Mouse (Mus musculus) embryonic facial prominence, embryonic 15.5 days (tissue): Measurements from ENCODE around the gene Map3k11. TPM values are rescaled to one million over a fixed set of nuclear protein-coding genes. Genes with fewer than 3 reads are reported as not detected.

Experiments
- ATAC-seq: fragments of 200-750 bp; cut with Nextera tagmentation; 2 replicates; pipeline ENCODE4 v1.8.0; 2017; ENCODE audit warnings: low read depth, moderate TSS enrichment; ENCODE audit not compliant: insufficient number of reproducible peaks, low FRiP score, low TSS enrichment
- H3K27ac ChIP-seq: fragments of 300-500 bp; sonication (generic); replicated peaks from 2 replicates; pipeline ENCODE4 v1.5.1; 2015; ENCODE audit warnings: mild to moderate bottlenecking, inconsistent platforms
- H3K27me3 ChIP-seq: fragments of 300-500 bp; sonication (generic); 2 replicates; pipeline ENCODE4 v1.6.1; 2015; ENCODE audit warnings: inconsistent platforms
- H3K36me3 ChIP-seq: fragments of 300-500 bp; sonication (generic); 2 replicates; pipeline ENCODE4 v1.6.1; 2015; ENCODE audit warnings: mild to moderate bottlenecking, inconsistent platforms
- H3K4me1 ChIP-seq: fragments of 300-500 bp; sonication (generic); 2 replicates; pipeline ENCODE4 v1.6.1; 2015; ENCODE audit warnings: inconsistent platforms
- H3K4me2 ChIP-seq: fragments of 300-500 bp; sonication (generic); replicated peaks from 2 replicates; pipeline ENCODE4 v1.6.1; 2015; ENCODE audit warnings: mild to moderate bottlenecking, inconsistent platforms
- H3K4me3 ChIP-seq: fragments of 300-500 bp; sonication (generic); replicated peaks from 2 replicates; pipeline ENCODE4 v1.5.1; 2015; ENCODE audit warnings: mild to moderate bottlenecking, inconsistent platforms
- H3K9ac ChIP-seq: fragments of 300-500 bp; sonication (generic); 2 replicates; pipeline ENCODE4 v1.6.1; 2015; ENCODE audit warnings: inconsistent platforms
- H3K9me3 ChIP-seq: fragments of 300-500 bp; sonication (generic); replicated peaks from 2 replicates; pipeline ENCODE4 v1.6.1; 2016; ENCODE audit warnings: inconsistent platforms
- WGBS: fragments of 180-500 bp; shearing (Covaris S2); methylation state at CpG from one replicate; pipeline ENCODE4 v1.1.7; 2015; 5-methylcytosine and 5-hydroxymethylcytosine counted together
- polyA plus RNA-seq: library from polyadenylated mRNA; unstranded; fragments of >200 nt; fragmentation: Nextera tagmentation; extraction: Ambion mirVana; gene quantifications from 2 replicates; pipeline ENCODE4 v1.2.1, GENCODE M21; 2015

Gene Map3k11
- polyA plus RNA-seq = 27.1 and 30.0 TPM in 2 replicates

DNA sequence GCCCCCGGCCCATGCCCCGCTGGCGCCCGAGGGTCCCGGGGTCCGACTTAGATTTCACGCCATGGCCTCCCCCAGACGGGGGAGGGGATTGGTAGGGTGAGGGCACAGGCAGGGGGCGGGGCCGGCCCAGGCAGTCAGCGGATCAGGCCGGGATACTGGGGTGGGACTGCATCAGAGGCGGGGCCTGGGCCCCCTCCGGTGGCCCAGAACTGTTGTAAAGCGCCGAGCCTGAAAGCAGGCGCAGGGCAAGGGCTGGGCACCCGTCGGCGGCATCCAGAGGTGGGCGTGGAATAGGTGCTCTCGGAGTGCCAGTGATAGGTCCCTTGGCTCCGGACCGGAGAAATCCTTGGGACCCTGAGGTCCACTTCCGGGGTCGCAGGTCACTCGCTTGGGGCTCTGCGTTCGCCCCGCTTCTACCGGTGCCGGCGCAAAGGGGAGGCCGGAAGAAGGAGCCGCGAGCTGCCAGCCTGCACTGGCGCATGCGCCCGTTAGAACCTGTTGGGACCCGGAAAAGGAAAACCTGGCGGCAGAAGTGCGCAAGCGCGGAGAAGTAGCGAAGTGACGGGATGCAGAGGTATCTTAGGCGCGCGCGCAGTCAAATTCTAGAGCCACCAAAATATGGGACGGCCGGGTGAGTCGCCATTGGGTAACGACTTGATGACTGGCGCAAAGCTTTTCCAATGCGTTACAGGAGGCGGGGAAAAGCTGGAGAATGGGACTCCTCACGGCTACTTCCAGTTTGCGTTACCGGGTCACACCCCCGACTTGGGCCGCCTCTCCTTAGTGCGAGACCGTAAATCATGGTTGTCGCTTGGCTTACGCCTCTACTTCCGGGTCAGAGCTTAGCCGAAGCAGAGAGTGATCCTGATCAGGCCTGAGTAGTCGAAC is at the start of gene Map3k11, which contains the start of gene Pcnx3:
TSS of gene Map3k11 (plus strand) at position 543 of the 888 bp plus-strand sequence.
TSS of gene Pcnx3 (minus strand) at position 709 of the 888 bp plus-strand sequence.
- H3K36me3 ChIP-seq = peaks cover 43% of the 10 kb centered on the region
- peak within 1 kb of the TSS; percentile 80 for H3K9ac ChIP-seq
- no peaks in the 10 kb centered on the region for H3K9me3 ChIP-seq
- H3K27ac ChIP-seq = peak within 1 kb of the TSS; percentile 97
- peak; percentile 94 for ATAC-seq
- peak within 1 kb of the TSS; percentile 94 for H3K4me2 ChIP-seq
- H3K4me1 ChIP-seq = peaks cover 45% of the 10 kb centered on the region
- WGBS = under 1% methylated on average over 69 of the region's 69 CpGs
- peak within 1 kb of the TSS; percentile 75 for H3K4me3 ChIP-seq
- no peaks in the 10 kb centered on the region for H3K27me3 ChIP-seq

DNA sequence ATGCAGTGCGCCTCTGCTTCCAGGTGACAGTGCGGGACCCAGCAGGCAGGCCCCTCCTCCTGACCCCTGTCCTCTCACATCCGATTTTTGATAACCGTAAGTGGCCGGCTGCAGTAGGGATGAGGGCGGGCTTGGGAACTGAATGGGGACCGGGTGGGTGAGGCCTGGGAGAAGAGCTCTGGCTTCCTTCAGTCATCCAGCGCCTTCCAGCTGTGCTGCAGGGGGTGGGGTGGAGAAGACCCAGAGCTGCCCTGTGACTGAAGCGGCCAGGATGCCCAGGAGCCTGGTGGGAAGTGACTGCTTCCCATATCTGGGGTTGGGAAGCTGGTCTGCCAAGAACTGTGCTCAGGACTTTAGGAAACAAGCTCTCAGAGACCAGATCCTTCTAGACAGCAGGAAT is 48.2 kb upstream of the Map3k11 start:
- Histone ChIP-seq H3K9me3 (no peaks in the 10 kb centered on the region), H3K36me3 (peaks cover 65% of the 10 kb centered on the region), H3K27me3 (no peaks in the 10 kb centered on the region), H3K4me2 (no peak overlapping the region), H3K4me3 (no peak overlapping the region), H3K9ac (no peak overlapping the region), H3K4me1 (peaks cover 19% of the 10 kb centered on the region), H3K27ac (no peak overlapping the region)
- 79% methylated on average over 9 of the region's 9 CpGs for WGBS
- ATAC-seq = no peak

DNA sequence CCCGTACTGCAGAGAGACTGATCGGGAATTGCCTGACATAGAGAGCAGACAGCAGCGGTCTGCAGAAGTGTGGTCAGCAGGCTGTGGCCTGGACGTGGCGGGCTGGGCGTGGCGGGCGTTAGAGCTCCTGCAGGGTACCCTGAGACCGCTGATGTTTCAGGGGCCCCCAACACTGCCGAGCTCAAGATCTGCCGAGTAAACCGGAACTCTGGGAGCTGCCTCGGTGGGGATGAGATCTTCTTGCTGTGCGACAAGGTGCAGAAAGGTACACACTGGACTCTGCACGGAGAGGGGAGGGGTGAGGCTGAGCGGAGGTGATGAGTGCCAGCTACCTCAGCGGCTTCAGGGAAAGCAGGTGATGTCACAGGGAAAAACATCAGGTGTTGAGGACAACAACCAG is 47.5 kb upstream of the Map3k11 start:
- Histone ChIP-seq H3K4me1 (peaks cover 19% of the 10 kb centered on the region), H3K36me3 (peaks cover 72% of the 10 kb centered on the region), H3K9me3 (no peaks in the 10 kb centered on the region), H3K27ac (no peak overlapping the region), H3K27me3 (no peaks in the 10 kb centered on the region), H3K4me3 (no peak overlapping the region), H3K4me2 (no peak overlapping the region), H3K9ac (no peak overlapping the region)
- WGBS = 92% methylated on average over 17 of the region's 17 CpGs
- ATAC-seq = no peak

DNA sequence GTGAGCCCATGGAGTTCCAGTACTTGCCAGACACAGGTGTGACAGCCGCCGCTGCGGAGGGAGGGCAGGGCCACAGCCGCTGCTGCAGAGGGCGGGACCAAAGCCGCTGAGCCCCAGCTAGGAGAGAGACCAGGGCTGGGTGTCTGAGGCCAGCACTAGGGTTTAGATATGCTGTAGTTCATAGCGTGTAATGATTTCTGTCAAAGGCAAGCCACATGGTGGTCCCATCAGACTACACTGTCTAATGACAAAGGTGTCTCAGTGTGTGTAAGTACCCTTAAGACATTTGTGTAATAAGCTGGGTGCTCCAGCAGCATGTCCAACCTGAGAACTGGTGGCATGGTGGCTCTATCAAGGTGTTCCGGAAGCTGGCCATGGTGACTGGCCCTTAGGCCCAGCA is 46.9 kb upstream of the Map3k11 start:
- no peak overlapping the region for H3K4me2 ChIP-seq
- H3K36me3 ChIP-seq = peaks cover 78% of the 10 kb centered on the region
- no peaks in the 10 kb centered on the region for H3K9me3 ChIP-seq
- H3K4me1 ChIP-seq = peaks cover 15% of the 10 kb centered on the region
- 90% methylated on average over 8 of the region's 8 CpGs for WGBS
- ATAC-seq = no peak
- H3K4me3 ChIP-seq = no peak overlapping the region
- H3K9ac ChIP-seq = no peak overlapping the region
- no peak overlapping the region for H3K27ac ChIP-seq
- H3K27me3 ChIP-seq = no peaks in the 10 kb centered on the region

DNA sequence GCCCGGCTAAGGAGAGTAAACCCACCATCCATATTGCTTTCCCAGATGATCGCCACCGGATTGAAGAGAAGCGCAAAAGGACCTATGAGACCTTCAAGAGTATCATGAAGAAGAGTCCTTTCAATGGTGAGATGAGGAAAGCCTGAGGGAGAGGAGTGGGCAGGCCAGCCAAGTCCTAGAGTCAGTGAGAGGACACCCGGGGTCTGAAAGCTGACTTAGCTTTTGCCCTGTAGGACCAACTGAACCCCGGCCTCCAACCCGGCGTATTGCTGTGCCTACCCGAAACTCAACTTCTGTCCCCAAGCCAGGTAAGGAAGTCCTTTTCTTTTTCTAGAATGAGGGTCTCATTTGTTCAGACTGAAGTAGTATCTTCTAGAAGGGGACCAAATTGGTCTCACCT is 43.3 kb upstream of the Map3k11 start:
- H3K27ac ChIP-seq = no peak overlapping the region
- peaks cover 16% of the 10 kb centered on the region for H3K4me1 ChIP-seq
- H3K4me2 ChIP-seq = no peak overlapping the region
- H3K9ac ChIP-seq = no peak overlapping the region
- WGBS = 92% methylated on average over 9 of the region's 9 CpGs
- H3K4me3 ChIP-seq = no peak overlapping the region
- H3K36me3 ChIP-seq = peaks cover 75% of the 10 kb centered on the region
- H3K27me3 ChIP-seq = no peaks in the 10 kb centered on the region
- ATAC-seq = no peak
- H3K9me3 ChIP-seq = no peaks in the 10 kb centered on the region

DNA sequence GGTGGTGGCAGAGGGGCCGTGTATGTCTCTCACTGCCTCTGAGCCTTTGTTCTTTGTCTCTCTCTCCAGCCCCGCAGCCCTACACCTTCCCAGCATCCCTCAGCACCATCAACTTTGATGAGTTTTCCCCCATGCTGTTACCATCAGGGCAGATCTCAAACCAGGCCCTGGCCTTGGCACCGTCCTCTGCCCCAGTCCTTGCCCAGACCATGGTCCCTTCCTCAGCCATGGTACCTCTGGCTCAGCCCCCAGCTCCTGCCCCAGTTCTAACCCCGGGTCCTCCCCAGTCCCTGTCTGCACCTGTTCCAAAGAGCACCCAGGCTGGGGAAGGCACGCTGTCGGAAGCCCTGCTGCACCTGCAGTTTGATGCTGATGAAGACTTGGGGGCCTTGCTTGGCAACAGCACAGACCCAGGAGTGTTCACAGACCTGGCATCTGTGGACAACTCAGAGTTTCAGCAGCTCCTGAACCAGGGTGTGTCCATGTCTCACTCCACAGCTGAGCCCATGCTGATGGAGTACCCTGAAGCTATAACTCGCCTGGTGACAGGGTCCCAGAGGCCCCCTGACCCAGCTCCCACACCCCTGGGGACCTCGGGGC is 41.7 kb upstream of the Map3k11 start:
- no peak overlapping the region for H3K27ac ChIP-seq
- no peak overlapping the region for H3K4me2 ChIP-seq
- 91% methylated on average over 8 of the region's 8 CpGs for WGBS
- H3K27me3 ChIP-seq = no peaks in the 10 kb centered on the region
- ATAC-seq = no peak
- H3K36me3 ChIP-seq = peaks cover 72% of the 10 kb centered on the region
- no peak overlapping the region for H3K9ac ChIP-seq
- H3K4me3 ChIP-seq = no peak overlapping the region
- peaks cover 16% of the 10 kb centered on the region for H3K4me1 ChIP-seq
- no peaks in the 10 kb centered on the region for H3K9me3 ChIP-seq

DNA sequence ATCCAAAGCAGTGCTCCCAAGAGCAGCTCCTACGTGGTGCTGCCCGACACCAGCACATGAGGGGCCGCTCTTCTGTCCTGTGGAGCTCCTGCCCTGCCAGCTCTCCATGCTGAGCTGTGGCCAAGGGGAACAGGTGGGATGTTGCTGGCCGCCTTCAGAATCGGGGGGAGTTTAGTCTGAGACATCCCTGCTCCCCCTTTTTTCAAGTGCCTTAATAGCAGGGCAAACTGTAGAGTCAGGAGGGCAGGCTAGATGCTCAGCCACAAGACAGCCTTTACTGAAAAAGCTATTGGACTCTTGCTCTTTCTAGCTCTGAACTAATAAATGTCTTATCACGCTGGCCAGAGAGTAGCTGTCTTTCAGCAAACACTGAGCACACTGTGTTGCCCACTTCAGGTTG is 40.8 kb upstream of the Map3k11 start:
- 95% methylated on average over 6 of the region's 6 CpGs for WGBS
- H3K9ac ChIP-seq = no peak overlapping the region
- 0 out of 2 replicates have a peak overlapping the region, but pooled peaks have one; percentile 79 for H3K27ac ChIP-seq

DNA sequence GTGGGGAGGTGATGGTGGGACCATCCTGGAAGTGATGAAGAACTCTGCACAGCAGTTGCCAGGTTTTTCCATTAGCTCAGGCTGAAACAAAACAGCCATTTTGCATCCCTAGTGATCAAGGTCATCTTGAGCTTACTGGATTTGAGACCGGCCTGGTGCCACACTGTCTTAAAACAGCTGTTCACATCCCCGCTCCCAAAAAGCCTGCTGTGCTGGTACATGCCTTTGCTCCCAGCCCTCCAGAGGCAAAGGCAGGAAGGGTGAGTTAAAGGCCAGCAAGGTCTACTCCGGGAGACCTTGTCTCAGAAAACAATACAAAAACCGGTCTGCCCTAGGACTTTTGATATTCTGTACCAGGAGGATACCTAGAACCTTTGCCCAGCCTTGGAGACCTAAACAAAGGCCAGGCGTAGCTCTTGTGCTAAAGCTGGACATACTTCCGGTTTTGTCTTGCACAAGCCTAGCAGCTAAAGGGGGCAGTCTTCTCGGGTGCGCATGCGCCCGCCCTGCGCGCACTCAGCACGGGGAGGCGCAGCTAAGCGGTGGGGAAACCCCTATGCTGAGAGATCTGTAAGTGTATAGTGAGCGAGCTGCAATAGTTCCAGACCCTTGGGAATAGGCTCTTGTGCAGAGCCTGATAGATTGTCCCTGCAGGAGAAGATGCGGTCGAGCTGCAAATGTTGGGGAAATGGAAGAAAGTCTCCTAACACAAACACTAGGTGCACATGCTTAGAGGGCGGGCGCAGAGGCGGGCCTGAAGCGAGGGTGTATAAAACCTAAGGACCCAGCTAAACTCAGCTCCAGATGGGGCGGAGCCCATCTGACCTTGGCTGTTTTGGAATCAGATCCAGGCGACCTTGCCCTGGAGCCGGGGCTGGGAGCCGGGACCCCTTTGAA is 39.9 kb upstream of the Map3k11 start:
- Histone ChIP-seq H3K4me2 (peak overlapping the region; percentile 58), H3K9ac (0 out of 2 replicates have a peak overlapping the region, but pooled peaks have one; percentile 1), H3K4me3 (peak overlapping the region; percentile 31), H3K27me3 (0 out of 2 replicates have a peak, but pooled peaks cover 2% of the 10 kb centered on the region), H3K4me1 (peaks cover 16% of the 10 kb centered on the region), H3K27ac (peak overlapping the region; percentile 79), H3K36me3 (peaks cover 66% of the 10 kb centered on the region), H3K9me3 (no peaks in the 10 kb centered on the region)
- peak; percentile 82 for ATAC-seq
- 6% methylated on average over 26 of the region's 26 CpGs for WGBS

More for the DNA sequence above, 40.8 kb upstream of the Map3k11 start:
- Histone ChIP-seq H3K9me3 (no peaks in the 10 kb centered on the region), H3K4me2 (no peak overlapping the region), H3K36me3 (peaks cover 70% of the 10 kb centered on the region), H3K4me1 (peaks cover 16% of the 10 kb centered on the region), H3K4me3 (no peak overlapping the region), H3K27me3 (0 out of 2 replicates have a peak, but pooled peaks cover 2% of the 10 kb centered on the region)
- ATAC-seq = no peak

DNA sequence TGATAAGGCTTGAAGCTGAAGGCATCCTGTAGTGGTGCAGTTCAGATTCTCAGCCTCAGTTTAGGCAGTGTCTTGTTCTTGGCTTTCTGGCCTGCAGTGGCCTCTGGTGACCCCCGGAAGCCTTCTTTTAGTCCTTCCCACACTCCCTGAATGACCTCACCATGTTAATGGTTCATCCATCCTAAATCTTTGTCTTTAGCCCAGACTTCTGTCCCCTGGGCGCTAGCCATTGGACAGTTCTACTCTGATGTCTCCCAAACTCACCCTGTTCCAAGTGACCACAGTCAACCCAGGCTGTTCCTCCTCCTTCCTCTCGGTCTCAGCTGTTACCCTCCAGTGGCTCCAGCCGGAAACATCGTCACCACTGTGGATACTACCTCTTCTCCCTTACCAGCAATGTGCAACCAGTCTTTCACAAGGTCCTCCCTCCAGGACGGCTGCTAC is 39.2 kb upstream of the Map3k11 start:
- Histone ChIP-seq H3K9ac (0 out of 2 replicates have a peak overlapping the region, but pooled peaks have one; percentile 1), H3K27me3 (peaks cover 6% of the 10 kb centered on the region; the same call in 1 of the 2 replicates), H3K4me1 (peaks cover 22% of the 10 kb centered on the region), H3K36me3 (peaks cover 59% of the 10 kb centered on the region), H3K27ac (peak overlapping the region; percentile 79), H3K4me3 (peak overlapping the region; percentile 31), H3K9me3 (no peaks in the 10 kb centered on the region), H3K4me2 (peak overlapping the region; percentile 58)
- 61% methylated on average over 6 of the region's 6 CpGs for WGBS
- ATAC-seq = no peak

DNA sequence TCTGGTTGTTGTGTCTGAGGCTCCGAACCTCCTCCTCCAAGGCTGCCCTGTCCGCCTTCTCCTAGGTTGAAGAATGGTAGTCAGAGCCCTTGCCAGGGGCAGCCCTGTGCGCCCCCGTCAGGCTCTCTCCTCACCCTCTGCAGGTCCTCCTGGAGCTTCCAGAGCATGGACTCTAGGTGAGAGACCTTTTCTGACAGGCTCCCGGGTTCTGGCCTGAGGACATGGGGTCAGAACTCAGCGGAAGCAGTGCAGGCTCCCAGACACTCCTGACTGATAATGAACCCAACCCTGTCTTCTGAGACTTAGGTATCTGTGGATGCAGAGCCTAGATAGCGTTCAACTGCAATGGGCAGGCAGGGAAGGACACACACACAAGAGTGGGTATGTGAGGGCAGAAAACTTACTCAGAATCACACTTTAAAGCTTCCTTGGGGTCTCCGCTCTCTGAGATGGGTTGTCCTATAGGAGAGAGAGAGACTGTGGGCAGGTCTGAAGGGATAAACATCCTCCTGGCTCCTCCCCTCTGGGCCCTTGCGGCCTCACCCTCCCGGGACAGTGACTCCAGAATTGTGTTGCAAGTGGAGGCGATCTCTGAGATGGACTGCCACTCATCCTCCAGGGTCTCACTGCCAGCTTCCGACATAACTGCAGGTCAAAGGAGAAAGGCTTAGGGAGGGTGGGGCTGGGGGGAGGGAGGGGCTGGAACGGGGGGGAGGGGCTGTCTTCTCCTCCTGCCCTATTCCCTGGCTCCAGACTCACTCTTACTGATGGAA is 36.9 kb upstream of the Map3k11 start:
- WGBS = 63% methylated on average over 13 of the region's 13 CpGs
- H3K9ac ChIP-seq = no peak overlapping the region

More for the DNA sequence above, 36.9 kb upstream of the Map3k11 start:
- ATAC-seq = no peak
- H3K4me3 ChIP-seq = no peak overlapping the region
- peaks cover 36% of the 10 kb centered on the region for H3K36me3 ChIP-seq
- no peaks in the 10 kb centered on the region for H3K9me3 ChIP-seq
- peaks cover 32% of the 10 kb centered on the region for H3K4me1 ChIP-seq
- H3K27ac ChIP-seq = no peak overlapping the region
- no peak overlapping the region for H3K4me2 ChIP-seq
- H3K27me3 ChIP-seq = peaks cover 25% of the 10 kb centered on the region
